Mouse (Mus musculus) liver, postnatal 0 days (tissue): Measurements from ENCODE around the gene 9530003J23Rik. TPM values are rescaled to one million over a fixed set of nuclear protein-coding genes. Genes with fewer than 3 reads are reported as not detected.

Experiments
- ATAC-seq: fragments of 200-750 bp; cut with Nextera tagmentation; 2 replicates; pipeline ENCODE4 v1.8.0; 2017; ENCODE audit warnings: mild to moderate bottlenecking, moderate library complexity
- DNase-seq: peaks from one replicate; pipeline ENCODE4 v3.0.0-alpha.2; 2016
- H3K27ac ChIP-seq: fragments of 300-500 bp; sonication (generic); 2 replicates; pipeline ENCODE4 v1.5.1; 2014; ENCODE audit warnings: antibody characterized with exemption, moderate library complexity, mild to moderate bottlenecking, low read depth
- H3K27me3 ChIP-seq: fragments of 300-500 bp; sonication (generic); 2 replicates; pipeline ENCODE4 v1.6.1; 2014; ENCODE audit warnings: low read length, control low read depth, mixed read lengths; ENCODE audit not compliant: insufficient read depth
- H3K36me3 ChIP-seq: fragments of 300-500 bp; sonication (generic); replicated peaks from 2 replicates; pipeline ENCODE4 v1.6.1; 2014; ENCODE audit warnings: mild to moderate bottlenecking, control low read depth, low read length, moderate library complexity, mixed read lengths; ENCODE audit not compliant: insufficient read depth
- H3K4me1 ChIP-seq: fragments of 300-500 bp; sonication (generic); 2 replicates; pipeline ENCODE4 v1.6.1; 2014; ENCODE audit warnings: antibody characterized with exemption, mild to moderate bottlenecking, control low read depth; ENCODE audit not compliant: insufficient read depth
- H3K4me2 ChIP-seq: fragments of 300-500 bp; sonication (generic); 2 replicates; pipeline ENCODE4 v1.6.1; 2014; ENCODE audit warnings: low read depth, mild to moderate bottlenecking, low read length, moderate library complexity, mixed read lengths
- H3K4me3 ChIP-seq: fragments of 300-500 bp; sonication (generic); 2 replicates; pipeline ENCODE4 v1.5.1; 2014; ENCODE audit warnings: low read depth, low read length
- H3K9ac ChIP-seq: fragments of 300-500 bp; sonication (generic); replicated peaks from 2 replicates; pipeline ENCODE4 v1.6.1; 2014; ENCODE audit warnings: mild to moderate bottlenecking, moderate library complexity
- H3K9me3 ChIP-seq: fragments of 300-500 bp; sonication (generic); 2 replicates; pipeline ENCODE4 v1.6.1; 2016; ENCODE audit warnings: mild to moderate bottlenecking, control low read depth, low read length, mixed read lengths
- CTCF ChIP-seq: sonication (generic); IDR thresholded peaks from 2 replicates; pipeline ENCODE4 v1.5.1; 2016; ENCODE audit warnings: antibody characterized with exemption, low read depth
- EP300 ChIP-seq: IDR thresholded peaks from 2 replicates; pipeline ENCODE4 v1.6.1; 2016; ENCODE audit warnings: antibody characterized with exemption, low read depth, mild to moderate bottlenecking
- WGBS: fragments of 180-500 bp; shearing (Covaris S2); extraction: QIAGEN DNeasy Blood & Tissue Kit; methylation state at CpG from one replicate; pipeline ENCODE4 v1.1.7; 2014; ENCODE audit not compliant: insufficient replicate concordance; 5-methylcytosine and 5-hydroxymethylcytosine counted together
- polyA plus RNA-seq: library from polyadenylated mRNA; unstranded; fragments of >200 nt; fragmentation: Nextera tagmentation; extraction: Ambion mirVana; gene quantifications from 2 replicates; pipeline ENCODE4 v1.2.1, GENCODE M21; 2015

The 9530003J23Rik gene
- polyA plus RNA-seq, 1 experiment from 2014 or later: not detected

- WGBS: 88% methylated on average over 15 of the region's 15 CpGs
- no peak for TF ChIP-seq CTCF
- no peak for TF ChIP-seq EP300
- ATAC-seq: no peak
These were observed 30.3 kb downstream of the 9530003J23Rik start for GRCm38 (mm10) chr10:117208221-117208620.

GRCm38 (mm10) chr10:117206070-117206469 lies 32.4 kb downstream of the 9530003J23Rik start:
- Histone ChIP-seq H3K9me3 (no peaks in the 10 kb centered on the region), H3K9ac (no peak overlapping the region), H3K27ac (no peak overlapping the region), H3K4me3 (no peak overlapping the region), H3K27me3 (no peaks in the 10 kb centered on the region), H3K36me3 (no peaks in the 10 kb centered on the region), H3K4me1 (0 out of 2 replicates have a peak, but pooled peaks cover 4% of the 10 kb centered on the region), H3K4me2 (no peak overlapping the region)
- DNase-seq: no peak
- 82% methylated on average over 3 of the region's 3 CpGs for WGBS
- no peak for TF ChIP-seq CTCF
- no peak for TF ChIP-seq EP300
- peak; percentile 72 for ATAC-seq

More at GRCm38 (mm10) chr10:117208221-117208620, 30.3 kb downstream of the 9530003J23Rik start:
- no peak overlapping the region for H3K4me3 ChIP-seq
- no peaks in the 10 kb centered on the region for H3K9me3 ChIP-seq
- no peak overlapping the region for H3K27ac ChIP-seq
- H3K36me3 ChIP-seq: no peaks in the 10 kb centered on the region
- H3K27me3 ChIP-seq: no peaks in the 10 kb centered on the region
- DNase-seq: no peak
- H3K4me2 ChIP-seq: no peak overlapping the region
- H3K4me1 ChIP-seq: 0 out of 2 replicates have a peak, but pooled peaks cover 4% of the 10 kb centered on the region
- H3K9ac ChIP-seq: no peak overlapping the region

GRCm38 (mm10) chr10:117203558-117203981 lies 34.9 kb downstream of the 9530003J23Rik start:
- Histone ChIP-seq H3K4me1 (no peaks in the 10 kb centered on the region), H3K4me3 (no peak overlapping the region), H3K27me3 (no peaks in the 10 kb centered on the region), H3K27ac (no peak overlapping the region), H3K4me2 (no peak overlapping the region), H3K36me3 (no peaks in the 10 kb centered on the region), H3K9me3 (no peaks in the 10 kb centered on the region), H3K9ac (no peak overlapping the region)
- DNase-seq: no peak
- TF ChIP-seq EP300 (no peak), CTCF (no peak)
- ATAC-seq: no peak
- 62% methylated on average over 2 of the region's 2 CpGs for WGBS

DNA sequence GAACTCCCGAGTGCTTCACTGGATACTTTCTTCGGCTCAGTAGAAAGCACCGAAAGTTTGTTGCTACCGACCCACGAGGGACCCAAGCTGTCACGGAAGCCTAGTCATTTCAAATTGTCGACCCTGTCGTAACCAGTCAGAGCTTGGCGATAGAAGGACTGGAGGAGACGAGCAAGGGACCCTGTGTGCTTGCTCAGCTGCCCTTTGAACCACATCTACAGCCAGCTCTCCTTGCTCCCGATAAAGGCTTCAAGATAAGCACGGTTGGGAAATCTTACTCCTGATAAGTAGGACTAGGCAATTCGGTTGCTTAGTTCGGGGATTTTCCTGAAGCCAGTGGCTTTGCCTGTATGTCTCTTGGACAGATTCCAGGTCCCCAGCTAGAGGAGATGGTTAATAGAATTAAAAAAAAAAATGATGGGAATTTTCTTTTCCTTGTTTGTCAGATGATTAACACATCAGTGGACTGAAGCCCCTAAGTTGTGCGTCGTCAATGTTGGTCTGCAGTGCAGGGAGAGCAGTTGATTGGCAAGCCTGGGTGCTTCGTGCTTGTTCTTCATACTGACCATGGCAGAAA lies 35.4 kb downstream of the 9530003J23Rik start:
- WGBS: 57% methylated on average over 17 of the region's 17 CpGs
- Histone ChIP-seq H3K27me3 (no peaks in the 10 kb centered on the region), H3K27ac (no peak overlapping the region), H3K4me2 (no peak overlapping the region), H3K9ac (no peak overlapping the region), H3K4me3 (no peak overlapping the region), H3K36me3 (no peaks in the 10 kb centered on the region), H3K9me3 (no peaks in the 10 kb centered on the region), H3K4me1 (no peaks in the 10 kb centered on the region)
- DNase-seq (no peak), ATAC-seq (no peak)
- TF ChIP-seq CTCF: no peak
- TF ChIP-seq EP300: no peak

GRCm38 (mm10) chr10:117199701-117200100 lies 38.8 kb downstream of the 9530003J23Rik start:
- H3K27ac ChIP-seq: no peak overlapping the region
- H3K36me3 ChIP-seq: no peaks in the 10 kb centered on the region
- no peak overlapping the region for H3K9ac ChIP-seq
- no peak overlapping the region for H3K4me3 ChIP-seq
- TF ChIP-seq CTCF: no peak
- TF ChIP-seq EP300: no peak
- no peak for ATAC-seq
- no peak overlapping the region for H3K4me2 ChIP-seq
- H3K27me3 ChIP-seq: no peaks in the 10 kb centered on the region
- no peaks in the 10 kb centered on the region for H3K9me3 ChIP-seq
- no peak for DNase-seq
- 82% methylated on average over 3 of the region's 3 CpGs for WGBS
- H3K4me1 ChIP-seq: peaks cover 5% of the 10 kb centered on the region; the same call in 1 of the 2 replicates

DNA sequence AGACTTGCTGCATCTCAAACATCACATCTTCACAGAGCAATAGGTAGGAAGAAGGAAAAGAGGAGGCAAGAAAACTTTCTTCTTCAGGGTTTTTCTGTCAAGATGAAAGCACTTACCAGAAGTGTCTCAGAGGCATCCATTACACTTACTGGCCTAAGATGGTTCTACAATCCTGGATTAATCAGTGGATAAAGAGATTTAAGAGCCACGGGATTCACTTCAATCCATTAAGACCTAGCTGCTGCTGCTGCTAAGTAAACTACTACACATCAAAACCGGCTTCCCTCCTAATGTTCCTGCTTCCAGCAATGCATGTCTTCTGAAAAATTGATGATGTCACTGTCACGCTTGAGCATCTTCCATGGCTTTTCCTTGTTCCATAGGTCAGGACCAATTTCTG lies 41.8 kb downstream of the 9530003J23Rik start:
- no peaks in the 10 kb centered on the region for H3K27me3 ChIP-seq
- no peak overlapping the region for H3K27ac ChIP-seq
- 67% methylated on average over 3 of the region's 3 CpGs for WGBS
- no peak overlapping the region for H3K9ac ChIP-seq
- ATAC-seq: no peak
- no peaks in the 10 kb centered on the region for H3K9me3 ChIP-seq
- DNase-seq: no peak
- no peak for TF ChIP-seq EP300
- TF ChIP-seq CTCF: no peak
- H3K4me1 ChIP-seq: peaks cover 5% of the 10 kb centered on the region; the same call in 1 of the 2 replicates
- no peak overlapping the region for H3K4me3 ChIP-seq
- no peak overlapping the region for H3K4me2 ChIP-seq
- no peaks in the 10 kb centered on the region for H3K36me3 ChIP-seq
